Mouse (Mus musculus): Measurements from ENCODE around the gene Capn8.

DNA sequence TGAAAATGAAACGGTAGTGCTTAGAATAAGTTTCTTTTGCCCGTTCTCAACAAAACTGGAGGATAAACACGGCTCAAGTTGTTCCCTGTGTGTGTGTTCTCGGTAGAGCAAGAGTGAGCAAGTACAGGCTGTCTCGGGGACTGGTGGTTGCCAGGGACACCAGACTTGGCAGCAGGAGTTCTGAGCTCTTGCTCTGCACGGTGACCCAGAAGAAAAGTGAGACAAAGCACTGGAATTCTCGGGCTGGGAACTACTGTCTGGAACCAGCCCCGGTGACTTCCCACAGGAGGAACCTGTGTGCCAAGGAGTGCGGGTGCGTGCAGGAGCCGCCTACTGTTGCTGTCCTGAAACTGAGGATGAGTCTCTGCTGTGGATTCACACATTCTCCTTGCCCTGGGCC is 98.9 kb downstream of the Capn8 start:
- TF ChIP-seq CTCF (conservative IDR thresholded peaks at IDR 0.05; ENCODE audit: insufficient read depth, insufficient read length, low read depth, low read length) (no peak), POLR2A (IDR thresholded peaks at IDR 0.05; ENCODE audit: low read depth, low read length) (no peak)
